Mouse (Mus musculus): ENCODE data around the gene Tardbp. TPM values are rescaled to one million over a fixed set of nuclear protein-coding genes. Genes with fewer than 3 reads are reported as not detected.

Gene Tardbp
- total and polyA plus RNA-seq, 3 experiments = 176 to 618 (median 341) TPM

DNA sequence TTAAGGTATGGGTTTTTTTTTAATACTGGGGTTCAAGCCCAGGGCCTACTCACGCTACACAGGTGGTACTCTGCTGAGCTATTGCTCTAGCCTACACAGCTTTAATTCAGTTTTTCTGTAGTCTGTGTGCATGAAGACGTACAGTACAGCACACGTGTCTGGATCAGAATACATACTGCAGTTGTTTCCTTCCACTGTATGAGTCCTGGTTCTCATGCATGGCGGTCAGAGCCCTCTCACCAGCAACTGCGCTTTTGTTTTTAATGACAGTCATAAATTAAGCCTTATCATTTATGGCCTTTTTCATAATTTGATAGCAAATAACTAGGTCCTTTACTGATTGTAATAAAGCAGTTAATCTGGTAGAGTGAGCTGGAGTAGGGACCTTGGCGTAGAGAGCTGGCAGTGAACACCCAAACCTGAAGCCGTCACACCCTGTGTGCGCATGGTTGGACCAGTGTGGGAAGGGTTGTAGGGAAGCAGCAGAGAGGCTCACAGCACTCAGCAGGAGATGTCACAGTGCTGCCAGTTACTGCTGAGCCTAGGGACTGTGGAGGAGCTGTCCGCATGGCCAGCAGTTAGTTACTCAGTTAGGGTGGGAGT lies 56.0 kb downstream of the Tardbp start:
- H3K9ac ChIP-seq (ENCODE audit: insufficient read depth, low read depth) = no peak overlapping the region
- H3K79me2 ChIP-seq (replicated peaks; ENCODE audit: control insufficient read depth, extremely low read depth, insufficient read depth, poor library complexity, severe bottlenecking) = no peaks in the 10 kb centered on the region
- DNase-seq (ENCODE audit: extremely low read depth) = no peak
- in situ Hi-C loops (cut with MboI; ENCODE audit: low pct_ligation_motif_present, low pct_unique_long_range_greater_than_20kb, low sequenced_read_pairs) (no loop called here), dilution Hi-C loops (cut with MboI; ENCODE audit: extremely low pct_ligation_motif_present, extremely low pct_unique_long_range_greater_than_20kb, low sequenced_read_pairs) (no loop called here)
- no peaks in the 10 kb centered on the region for H3K27me3 ChIP-seq (replicated peaks)
- no peak overlapping the region for H3K4me2 ChIP-seq (ENCODE audit: insufficient read depth, low read depth, poor library complexity, severe bottlenecking)
- TF ChIP-seq PAX5 (IDR thresholded peaks at IDR 0.05; ENCODE audit: low read length) (no peak), ELF1 (IDR thresholded peaks at IDR 0.05; ENCODE audit: low read depth, low read length) (no peak), ZC3H11A (IDR thresholded peaks at IDR 0.05; ENCODE audit: low read depth, low read length) (no peak), HCFC1 (IDR thresholded peaks at IDR 0.05; ENCODE audit: low read depth, low read length) (no peak), JUND (conservative IDR thresholded peaks at IDR 0.05; ENCODE audit: low read depth, low read length) (no peak), CHD1 (IDR thresholded peaks at IDR 0.05; ENCODE audit: low read depth, low read length) (no peak), POLR2AphosphoS2 (IDR thresholded peaks at IDR 0.05; ENCODE audit: low read depth, low read length) (no peak), TBP (conservative IDR thresholded peaks at IDR 0.05; ENCODE audit: low read depth, low read length) (no peak), ZMIZ1 (IDR thresholded peaks at IDR 0.05; ENCODE audit: low read depth, low read length) (no peak), ETS1 (conservative IDR thresholded peaks at IDR 0.05; ENCODE audit: low read depth, low read length) (no peak), USF1 (IDR thresholded peaks at IDR 0.05; ENCODE audit: low read depth, low read length) (no peak), MYC (IDR thresholded peaks at IDR 0.05; ENCODE audit: low read depth, low read length) (no peak), CTCF (conservative IDR thresholded peaks at IDR 0.05 in 1 of 2, IDR thresholded peaks at IDR 0.05 in 1 of 2; ENCODE audit: low read depth in 2 of 2, low read length in 2 of 2) (no peak), POLR2A (IDR thresholded peaks at IDR 0.05; ENCODE audit: low read depth, low read length) (no peak), ZNF384 (IDR thresholded peaks at IDR 0.05; ENCODE audit: low read depth, low read length) (no peak), JUN (IDR thresholded peaks at IDR 0.05; ENCODE audit: insufficient read depth, low read depth, low read length) (no peak)
- no peaks in the 10 kb centered on the region for H3K9me3 ChIP-seq (replicated peaks; ENCODE audit: low read length)
- no peak overlapping the region for H3K4me3 ChIP-seq (replicated peaks in 1 of 3; ENCODE audit: low read depth in 2 of 3, low read length in 2 of 3, poor library complexity in 1 of 3)
- no peak overlapping the region for H3K27ac ChIP-seq (ENCODE audit: insufficient read depth, low read depth)
- H3K36me3 ChIP-seq (replicated peaks in 1 of 2; ENCODE audit: control insufficient read depth in 1 of 2, insufficient read depth in 1 of 2, low read length in 1 of 2) = peaks cover 82 to 96% of the 10 kb centered on the region in 2 experiments
- H3K4me1 ChIP-seq (ENCODE audit: control insufficient read depth in 1 of 2, insufficient read depth in 2 of 2) = no peaks in the 10 kb centered on the region

DNA sequence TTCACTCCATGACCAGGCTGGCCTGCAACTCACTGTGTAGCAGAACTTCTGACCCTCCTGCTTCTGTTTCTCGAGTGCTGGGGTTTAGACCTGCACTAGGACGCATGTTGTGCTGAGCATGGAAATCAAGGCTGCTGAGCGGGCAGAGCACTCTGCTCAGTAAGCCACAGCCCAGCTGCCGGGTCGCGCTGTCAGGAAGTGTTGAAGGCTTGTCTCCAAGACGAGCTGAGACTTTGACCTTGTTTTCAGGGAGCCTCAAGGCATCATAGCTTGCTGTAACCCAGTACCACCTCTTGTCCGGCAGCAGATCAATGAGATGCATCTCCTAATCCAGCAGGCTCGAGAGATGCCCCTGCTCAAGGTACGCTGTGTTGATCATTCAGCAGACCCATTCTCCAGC lies 56.7 kb downstream of the Tardbp start:
- in situ Hi-C loops (cut with MboI; ENCODE audit: low pct_ligation_motif_present, low pct_unique_long_range_greater_than_20kb, low sequenced_read_pairs) = no loop called here
- Histone ChIP-seq H3K9ac (ENCODE audit: insufficient read depth, low read depth) (no peak overlapping the region), H3K36me3 (replicated peaks in 1 of 2; ENCODE audit: control insufficient read depth in 1 of 2, insufficient read depth in 1 of 2, low read length in 1 of 2) (peaks cover 81 to 95% of the 10 kb centered on the region in 2 experiments), H3K27ac (ENCODE audit: insufficient read depth, low read depth) (no peak overlapping the region), H3K4me1 (ENCODE audit: control insufficient read depth in 1 of 2, insufficient read depth in 2 of 2) (no peaks in the 10 kb centered on the region), H3K79me2 (replicated peaks; ENCODE audit: control insufficient read depth, extremely low read depth, insufficient read depth, poor library complexity, severe bottlenecking) (no peaks in the 10 kb centered on the region), H3K4me2 (ENCODE audit: insufficient read depth, low read depth, poor library complexity, severe bottlenecking) (no peak overlapping the region), H3K4me3 (replicated peaks in 1 of 3; ENCODE audit: low read depth in 2 of 3, low read length in 2 of 3, poor library complexity in 1 of 3) (no peak overlapping the region), H3K27me3 (replicated peaks) (no peaks in the 10 kb centered on the region), H3K9me3 (replicated peaks; ENCODE audit: low read length) (no peaks in the 10 kb centered on the region)
- dilution Hi-C loops (cut with MboI; ENCODE audit: extremely low pct_ligation_motif_present, extremely low pct_unique_long_range_greater_than_20kb, low sequenced_read_pairs) = no loop called here
- no peak for DNase-seq (ENCODE audit: extremely low read depth)
- TF ChIP-seq ZC3H11A (IDR thresholded peaks at IDR 0.05; ENCODE audit: low read depth, low read length) = no peak
- TF ChIP-seq EP300 (IDR thresholded peaks at IDR 0.05; ENCODE audit: low read length) = no peak
- TF ChIP-seq USF1 (IDR thresholded peaks at IDR 0.05; ENCODE audit: low read depth, low read length) = no peak
- no peak for TF ChIP-seq UBTF (IDR thresholded peaks at IDR 0.05; ENCODE audit: low read depth, low read length)
- no peak for TF ChIP-seq GABPA (IDR thresholded peaks at IDR 0.05; ENCODE audit: insufficient replicate concordance, low read depth, low read length)
- TF ChIP-seq ETS1 (conservative IDR thresholded peaks at IDR 0.05; ENCODE audit: low read depth, low read length) = no peak
- TF ChIP-seq KAT2A (IDR thresholded peaks at IDR 0.05; ENCODE audit: insufficient replicate concordance, low read length) = no peak
- TF ChIP-seq SMC3 (IDR thresholded peaks at IDR 0.05; ENCODE audit: low read depth, low read length) = no peak
- TF ChIP-seq E2F4 (IDR thresholded peaks at IDR 0.05; ENCODE audit: insufficient replicate concordance, low read depth, low read length) = no peak
- no peak for TF ChIP-seq JUN (IDR thresholded peaks at IDR 0.05; ENCODE audit: insufficient read depth, low read depth, low read length)
- no peak for TF ChIP-seq NRF1 (IDR thresholded peaks at IDR 0.05; ENCODE audit: low read depth, low read length)
- no peak for TF ChIP-seq BHLHE40 (IDR thresholded peaks at IDR 0.05; ENCODE audit: low read depth, low read length)
- no peak for TF ChIP-seq IRF4 (IDR thresholded peaks at IDR 0.05; ENCODE audit: low read depth, low read length)
- no peak for TF ChIP-seq TBP (conservative IDR thresholded peaks at IDR 0.05; ENCODE audit: low read depth, low read length)
- no peak for TF ChIP-seq MAZ (IDR thresholded peaks at IDR 0.05; ENCODE audit: low read depth, low read length)
- TF ChIP-seq ZMIZ1 (IDR thresholded peaks at IDR 0.05; ENCODE audit: low read depth, low read length) = no peak
- no peak for TF ChIP-seq MAX (IDR thresholded peaks at IDR 0.05; ENCODE audit: low read length)
